In genomic region chr17:47144460-47144859, GRCm38 (mm10) we compare ENCODE assay signal across 9 mouse cellular contexts.
DNase-seq lines count a peak whose midpoint lies in the region; ATAC-seq and TF ChIP-seq lines count a peak whose summit lies in the region.
"Had no signal": no experiment of that assay in that cellular context is flagged by ENCODE, and none has a peak within 500 bp of the region (broad histone marks: within the 10 kb centered on the region; RNA-seq: fewer than 3 reads in every experiment).

No protein-coding gene starts in this region.

- H3K9me3 ChIP-seq in limb, embryonic 13.5 days = no peaks in the 10 kb centered on the region
- no peaks in the 10 kb centered on the region for H3K9me3 ChIP-seq in limb, embryonic 10.5 days (replicated peaks)
- H3K9me3 ChIP-seq in hindbrain, embryonic 14.5 days (ENCODE audit: control insufficient read depth, low read length) = no peaks in the 10 kb centered on the region
- H3K9me3 ChIP-seq: liver, embryonic 15.5 days had no signal

- H3ac ChIP-seq in myocyte (ENCODE audit: control insufficient read depth, insufficient read length) = no peak overlapping the region

- peaks cover 29% of the 10 kb centered on the region for H3K79me2 ChIP-seq in myocyte (ENCODE audit: control insufficient read depth, insufficient read depth)

- H3K9ac ChIP-seq in limb, embryonic 13.5 days = no peak overlapping the region
- peak overlapping the region; percentile 96 for H3K9ac ChIP-seq in hindbrain, embryonic 14.5 days
- H3K9ac ChIP-seq: liver, embryonic 15.5 days had no signal

- 80% methylated on average over 7 of the region's 7 CpGs for WGBS in limb, embryonic 13.5 days
- 85% methylated on average over 7 of the region's 7 CpGs for WGBS in limb, embryonic 10.5 days
- 56% methylated on average over 7 of the region's 7 CpGs for WGBS in hindbrain, embryonic 14.5 days

- H3K4me2 ChIP-seq in limb, embryonic 13.5 days (replicated peaks) = peak overlapping the region; percentile 90; the same call in 1 of the 2 replicates
- H3K4me2 ChIP-seq in hindbrain, embryonic 14.5 days (replicated peaks) = peak overlapping the region; percentile 96
- peak overlapping the region; percentile 57 for H3K4me2 ChIP-seq in myocyte (ENCODE audit: low read depth)
- H3K4me2 ChIP-seq: liver, embryonic 15.5 days had no signal

- peak overlapping the region; percentile 10; the same call in 1 of the 2 replicates for H3K27ac ChIP-seq in limb, embryonic 13.5 days
- H3K27ac ChIP-seq in limb, embryonic 10.5 days = no peak overlapping the region
- peak overlapping the region; percentile 80 for H3K27ac ChIP-seq in bone marrow macrophage, adult 2 months (ENCODE audit: insufficient read depth, low read depth, low read length)
- peak overlapping the region; percentile 47; the same call in 1 of the 2 replicates for H3K27ac ChIP-seq in hindbrain, embryonic 14.5 days
- H3K27ac ChIP-seq: liver, embryonic 15.5 days had no signal

- no peak for DNase-seq in limb, embryonic 10.5 days (ENCODE audit: low spot score)
- DNase-seq in hindbrain, embryonic 14.5 days (ENCODE audit: low spot score) = peak; percentile 44
- no peak for DNase-seq in yolk sac, embryonic 10.5 days (ENCODE audit: low spot score)
- no peak for DNase-seq in spleen, adult 18-20 months

- no peak for ATAC-seq in limb, embryonic 13.5 days (ENCODE audit: low FRiP score, low read depth)
- ATAC-seq in hindbrain, embryonic 14.5 days (ENCODE audit: low FRiP score) = no peak
- ATAC-seq: activated CD4-positive, CD25-positive, alpha-beta regulatory T cell, adult 4 months had no signal

- TF ChIP-seq CTCF in bone marrow macrophage, adult 2 months (IDR thresholded peaks at IDR 0.05; ENCODE audit: low read depth, low read length) = no peak

- no peaks in the 10 kb centered on the region for H3K27me3 ChIP-seq in limb, embryonic 13.5 days
- no peaks in the 10 kb centered on the region for H3K27me3 ChIP-seq in limb, embryonic 10.5 days (ENCODE audit: low read depth, poor library complexity, severe bottlenecking)
- no peaks in the 10 kb centered on the region for H3K27me3 ChIP-seq in hindbrain, embryonic 14.5 days (ENCODE audit: control insufficient read depth, insufficient read depth, low read length)
- H3K27me3 ChIP-seq in myocyte (ENCODE audit: control insufficient read depth, insufficient read depth, insufficient read length) = no peaks in the 10 kb centered on the region

- H3K4me1 ChIP-seq in limb, embryonic 13.5 days = peaks cover 59% of the 10 kb centered on the region
- peaks cover 47% of the 10 kb centered on the region for H3K4me1 ChIP-seq in limb, embryonic 10.5 days
- H3K4me1 ChIP-seq in bone marrow macrophage, adult 2 months (ENCODE audit: control insufficient read depth, insufficient read depth, low read length) = peaks cover 27% of the 10 kb centered on the region
- H3K4me1 ChIP-seq in hindbrain, embryonic 14.5 days (replicated peaks; ENCODE audit: control insufficient read depth, insufficient read depth, low read length) = peaks cover 29% of the 10 kb centered on the region

- H3K36me3 ChIP-seq in limb, embryonic 13.5 days = peaks cover 15% of the 10 kb centered on the region
- H3K36me3 ChIP-seq in limb, embryonic 10.5 days = peaks cover 29% of the 10 kb centered on the region
- no peaks in the 10 kb centered on the region; the same call in 1 of the 2 replicates for H3K36me3 ChIP-seq in hindbrain, embryonic 14.5 days (replicated peaks; ENCODE audit: control insufficient read depth, insufficient read depth)
- no peaks in the 10 kb centered on the region for H3K36me3 ChIP-seq in myocyte (ENCODE audit: control insufficient read depth, insufficient read depth)
- H3K36me3 ChIP-seq: liver, embryonic 15.5 days had no signal

- H3K4me3 ChIP-seq in limb, embryonic 13.5 days = no peak overlapping the region
- no peak overlapping the region for H3K4me3 ChIP-seq in limb, embryonic 10.5 days
- H3K4me3 ChIP-seq in bone marrow macrophage, adult 2 months (ENCODE audit: insufficient read depth, low read length) = peak overlapping the region; percentile 38; the same call in 1 of the 2 replicates
- H3K4me3 ChIP-seq in hindbrain, embryonic 14.5 days (replicated peaks; ENCODE audit: low read length) = no peak overlapping the region
- H3K4me3 ChIP-seq in myocyte = no peak overlapping the region
- H3K4me3 ChIP-seq: liver, embryonic 15.5 days had no signal

- no peak for TF ChIP-seq POLR2A in bone marrow macrophage, adult 2 months (IDR thresholded peaks at IDR 0.05; ENCODE audit: borderline replicate concordance, low read depth, low read length)
- TF ChIP-seq POLR2A in myocyte (IDR thresholded peaks at IDR 0.05; ENCODE audit: insufficient read length, low read depth) = no peak

TF ChIP-seq in myocyte, 11 proteins besides CTCF, POLR2A, EP300 and RAD21:
- TF ChIP-seq TCF3 (IDR thresholded peaks at IDR 0.05; ENCODE audit: insufficient read length, low read depth) (no peak), E2F4 (IDR thresholded peaks at IDR 0.05; ENCODE audit: insufficient read depth) (no peak), MYOG (IDR thresholded peaks at IDR 0.05; ENCODE audit: control insufficient read depth in 1 of 3, insufficient read depth in 1 of 3, insufficient read length in 2 of 3, low read depth in 2 of 3) (no peak)
